Mouse (Mus musculus) liver, postnatal 0 days (tissue): Measurements from ENCODE around the gene Spaca4. TPM values are rescaled to one million over a fixed set of nuclear protein-coding genes. Genes with fewer than 3 reads are reported as not detected.

ENCODE experiments used
- ATAC-seq: fragments of 200-750 bp; cut with Nextera tagmentation; 2 replicates; pipeline ENCODE4 v1.8.0; 2017; ENCODE audit warnings: mild to moderate bottlenecking, moderate library complexity
- DNase-seq: peaks from one replicate; pipeline ENCODE4 v3.0.0-alpha.2; 2016
- H3K27ac ChIP-seq: fragments of 300-500 bp; sonication (generic); 2 replicates; pipeline ENCODE4 v1.5.1; 2014; ENCODE audit warnings: antibody characterized with exemption, moderate library complexity, mild to moderate bottlenecking, low read depth
- H3K27me3 ChIP-seq: fragments of 300-500 bp; sonication (generic); 2 replicates; pipeline ENCODE4 v1.6.1; 2014; ENCODE audit warnings: low read length, control low read depth, mixed read lengths; ENCODE audit not compliant: insufficient read depth
- H3K36me3 ChIP-seq: fragments of 300-500 bp; sonication (generic); replicated peaks from 2 replicates; pipeline ENCODE4 v1.6.1; 2014; ENCODE audit warnings: mild to moderate bottlenecking, control low read depth, low read length, moderate library complexity, mixed read lengths; ENCODE audit not compliant: insufficient read depth
- H3K4me1 ChIP-seq: fragments of 300-500 bp; sonication (generic); 2 replicates; pipeline ENCODE4 v1.6.1; 2014; ENCODE audit warnings: antibody characterized with exemption, mild to moderate bottlenecking, control low read depth; ENCODE audit not compliant: insufficient read depth
- H3K4me2 ChIP-seq: fragments of 300-500 bp; sonication (generic); 2 replicates; pipeline ENCODE4 v1.6.1; 2014; ENCODE audit warnings: low read depth, mild to moderate bottlenecking, low read length, moderate library complexity, mixed read lengths
- H3K4me3 ChIP-seq: fragments of 300-500 bp; sonication (generic); 2 replicates; pipeline ENCODE4 v1.5.1; 2014; ENCODE audit warnings: low read depth, low read length
- H3K9ac ChIP-seq: fragments of 300-500 bp; sonication (generic); replicated peaks from 2 replicates; pipeline ENCODE4 v1.6.1; 2014; ENCODE audit warnings: mild to moderate bottlenecking, moderate library complexity
- H3K9me3 ChIP-seq: fragments of 300-500 bp; sonication (generic); 2 replicates; pipeline ENCODE4 v1.6.1; 2016; ENCODE audit warnings: mild to moderate bottlenecking, control low read depth, low read length, mixed read lengths
- CTCF ChIP-seq: sonication (generic); IDR thresholded peaks from 2 replicates; pipeline ENCODE4 v1.5.1; 2016; ENCODE audit warnings: antibody characterized with exemption, low read depth
- EP300 ChIP-seq: IDR thresholded peaks from 2 replicates; pipeline ENCODE4 v1.6.1; 2016; ENCODE audit warnings: antibody characterized with exemption, low read depth, mild to moderate bottlenecking
- WGBS: fragments of 180-500 bp; shearing (Covaris S2); extraction: QIAGEN DNeasy Blood & Tissue Kit; methylation state at CpG from one replicate; pipeline ENCODE4 v1.1.7; 2014; ENCODE audit not compliant: insufficient replicate concordance; 5-methylcytosine and 5-hydroxymethylcytosine counted together
- polyA plus RNA-seq: library from polyadenylated mRNA; unstranded; fragments of >200 nt; fragmentation: Nextera tagmentation; extraction: Ambion mirVana; gene quantifications from 2 replicates; pipeline ENCODE4 v1.2.1, GENCODE M21; 2015

Spaca4 gene
- polyA plus RNA-seq, 1 experiment from 2014 or later = not detected

- Histone ChIP-seq H3K9ac (no peak overlapping the region), H3K27ac (no peak overlapping the region), H3K4me2 (no peak overlapping the region), H3K9me3 (no peaks in the 10 kb centered on the region; the same call in 1 of the 2 replicates), H3K4me3 (no peak overlapping the region), H3K36me3 (no peaks in the 10 kb centered on the region), H3K27me3 (no peaks in the 10 kb centered on the region), H3K4me1 (no peaks in the 10 kb centered on the region)
- TF ChIP-seq CTCF (no peak), EP300 (no peak)
- ATAC-seq = no peak
- no peak for DNase-seq
- WGBS = 51% methylated on average over 7 of the region's 7 CpGs
Observed at GRCm38 (mm10) chr7:45748110-45748509, 22.5 kb upstream of the Spaca4 start.

- H3K4me2 ChIP-seq = no peak overlapping the region
- no peak for TF ChIP-seq EP300
- TF ChIP-seq CTCF = no peak
- no peaks in the 10 kb centered on the region for H3K27me3 ChIP-seq
- no peak for DNase-seq
- no peaks in the 10 kb centered on the region for H3K36me3 ChIP-seq
- no peak overlapping the region for H3K4me3 ChIP-seq
- ATAC-seq = no peak
- WGBS = 90% methylated on average over 5 of the region's 5 CpGs
- no peak overlapping the region for H3K9ac ChIP-seq
- H3K9me3 ChIP-seq = no peaks in the 10 kb centered on the region; the same call in 1 of the 2 replicates
- H3K27ac ChIP-seq = no peak overlapping the region
- no peaks in the 10 kb centered on the region for H3K4me1 ChIP-seq
Observed at GRCm38 (mm10) chr7:45747450-45747849, 21.8 kb upstream of the Spaca4 start.

DNA sequence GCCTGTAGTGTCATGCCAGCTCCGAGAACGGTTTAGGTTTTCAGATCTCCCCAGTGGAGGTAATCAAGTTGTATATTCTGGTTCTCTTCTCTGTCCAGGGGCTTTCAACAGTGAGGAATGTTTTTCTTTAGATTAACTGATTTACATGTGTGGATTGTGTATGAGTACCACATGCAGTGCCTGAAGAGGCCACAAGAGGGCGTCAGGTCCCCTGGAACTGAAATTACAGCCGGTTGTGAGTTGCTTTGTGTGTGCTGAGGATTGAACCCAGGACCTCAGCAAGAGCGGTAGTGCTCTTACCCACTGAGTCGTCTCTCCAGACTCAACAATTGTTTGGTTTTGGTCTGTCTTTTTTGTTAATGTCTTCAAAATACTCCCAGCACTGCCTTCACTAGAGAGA lies 20.9 kb upstream of the Spaca4 start:
- WGBS = 68% methylated on average over 6 of the region's 6 CpGs
- H3K27ac ChIP-seq = no peak overlapping the region
- no peaks in the 10 kb centered on the region for H3K36me3 ChIP-seq
- no peaks in the 10 kb centered on the region; the same call in 1 of the 2 replicates for H3K9me3 ChIP-seq
- DNase-seq = no peak
- H3K4me1 ChIP-seq = 0 out of 2 replicates have a peak, but pooled peaks cover 4% of the 10 kb centered on the region
- no peaks in the 10 kb centered on the region for H3K27me3 ChIP-seq
- no peak for ATAC-seq
- H3K9ac ChIP-seq = no peak overlapping the region
- H3K4me2 ChIP-seq = no peak overlapping the region
- TF ChIP-seq EP300 = no peak
- peak; percentile 67 for TF ChIP-seq CTCF
- H3K4me3 ChIP-seq = no peak overlapping the region

- Histone ChIP-seq H3K9me3 (no peaks in the 10 kb centered on the region; the same call in 1 of the 2 replicates), H3K9ac (no peak overlapping the region), H3K27me3 (no peaks in the 10 kb centered on the region), H3K4me3 (no peak overlapping the region), H3K4me1 (0 out of 2 replicates have a peak, but pooled peaks cover 6% of the 10 kb centered on the region), H3K4me2 (no peak overlapping the region), H3K27ac (no peak overlapping the region), H3K36me3 (no peaks in the 10 kb centered on the region)
- TF ChIP-seq EP300 (no peak), CTCF (no peak)
- ATAC-seq (peak; percentile 81), DNase-seq (peak; percentile 89)
- WGBS = 40% methylated on average over 2 of the region's 2 CpGs
Observed at GRCm38 (mm10) chr7:45744387-45744786, 18.8 kb upstream of the Spaca4 start.

DNA sequence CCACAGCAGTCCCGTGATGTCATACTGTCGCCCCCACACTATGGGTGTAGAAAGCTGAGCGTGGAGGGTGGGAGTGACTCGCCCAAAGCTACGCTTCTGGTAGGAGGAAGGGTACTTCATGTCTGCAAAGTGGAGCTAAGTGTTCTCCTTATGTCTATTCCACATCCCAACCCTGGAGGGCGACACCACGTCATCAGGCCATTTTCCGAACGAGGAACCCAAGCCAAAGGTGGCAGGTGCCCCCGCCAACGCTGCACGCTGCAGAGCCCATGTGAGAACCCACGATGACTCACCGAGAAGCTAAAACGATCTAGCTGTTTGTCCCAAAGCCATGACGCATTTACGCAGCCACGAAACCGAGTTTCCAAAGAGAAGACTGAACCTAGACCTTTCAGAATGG lies 16.7 kb upstream of the Spaca4 start:
- Histone ChIP-seq H3K36me3 (no peaks in the 10 kb centered on the region), H3K4me2 (peak overlapping the region; percentile 60), H3K27ac (no peak overlapping the region), H3K27me3 (no peaks in the 10 kb centered on the region), H3K4me1 (0 out of 2 replicates have a peak, but pooled peaks cover 6% of the 10 kb centered on the region), H3K9me3 (no peaks in the 10 kb centered on the region; the same call in 1 of the 2 replicates), H3K4me3 (peak overlapping the region; percentile 20; the same call in 1 of the 2 replicates), H3K9ac (no peak overlapping the region)
- 30% methylated on average over 19 of the region's 19 CpGs for WGBS
- TF ChIP-seq CTCF = peak; percentile 35
- no peak for TF ChIP-seq EP300
- DNase-seq (no peak), ATAC-seq (peak; percentile 17; the same call in 1 of the 2 replicates)

GRCm38 (mm10) chr7:45741777-45742176 lies 16.2 kb upstream of the Spaca4 start:
- 0 out of 2 replicates have a peak, but pooled peaks cover 6% of the 10 kb centered on the region for H3K4me1 ChIP-seq
- ATAC-seq = peak; percentile 27; the same call in 1 of the 2 replicates
- H3K36me3 ChIP-seq = no peaks in the 10 kb centered on the region
- 0 out of 2 replicates have a peak overlapping the region, but pooled peaks have one; percentile 20 for H3K4me3 ChIP-seq
- no peak for DNase-seq
- H3K27me3 ChIP-seq = no peaks in the 10 kb centered on the region
- no peak overlapping the region for H3K9ac ChIP-seq
- peak overlapping the region; percentile 11; the same call in 1 of the 2 replicates for H3K27ac ChIP-seq
- H3K4me2 ChIP-seq = peak overlapping the region; percentile 60
- TF ChIP-seq EP300 = no peak
- no peak for TF ChIP-seq CTCF
- no peaks in the 10 kb centered on the region; the same call in 1 of the 2 replicates for H3K9me3 ChIP-seq
- 22% methylated on average over 11 of the region's 11 CpGs for WGBS
